Mouse (Mus musculus) heart, embryonic 13.5 days (tissue): ENCODE data around the gene Ddx41. TPM values are rescaled to one million over a fixed set of nuclear protein-coding genes. Genes with fewer than 3 reads are reported as not detected.

Experiments used
- ATAC-seq: fragments of 200-750 bp; cut with Nextera tagmentation; 2 replicates; pipeline ENCODE4 v1.8.0; 2017; ENCODE audit warnings: moderate TSS enrichment; ENCODE audit not compliant: insufficient number of reproducible peaks, low FRiP score, low TSS enrichment; ENCODE audit errors: extremely low read depth
- H3K27ac ChIP-seq: fragments of 300-500 bp; sonication (generic); replicated peaks from 2 replicates; pipeline ENCODE4 v1.5.1; 2015; ENCODE audit warnings: moderate library complexity, mild to moderate bottlenecking, inconsistent platforms
- H3K27me3 ChIP-seq: fragments of 300-500 bp; sonication (generic); replicated peaks from 2 replicates; pipeline ENCODE4 v1.6.1; 2015; ENCODE audit warnings: mild to moderate bottlenecking, inconsistent platforms
- H3K36me3 ChIP-seq: fragments of 300-500 bp; sonication (generic); 2 replicates; pipeline ENCODE4 v1.6.1; 2015; ENCODE audit warnings: mild to moderate bottlenecking, inconsistent platforms
- H3K4me1 ChIP-seq: fragments of 300-500 bp; sonication (generic); 2 replicates; pipeline ENCODE4 v1.6.1; 2015; ENCODE audit warnings: inconsistent platforms
- H3K4me2 ChIP-seq: fragments of 300-500 bp; sonication (generic); 2 replicates; pipeline ENCODE4 v1.6.1; 2015; ENCODE audit warnings: inconsistent platforms, mild to moderate bottlenecking, moderate library complexity
- H3K4me3 ChIP-seq: fragments of 300-500 bp; sonication (generic); 2 replicates; pipeline ENCODE4 v1.5.1; 2015; ENCODE audit warnings: moderate library complexity, mild to moderate bottlenecking, inconsistent platforms
- H3K9ac ChIP-seq: fragments of 300-500 bp; sonication (generic); 2 replicates; pipeline ENCODE4 v1.6.1; 2015; ENCODE audit warnings: inconsistent platforms, mild to moderate bottlenecking, moderate library complexity
- H3K9me3 ChIP-seq: fragments of 300-500 bp; sonication (generic); 2 replicates; pipeline ENCODE4 v1.6.1; 2016; ENCODE audit warnings: inconsistent platforms
- WGBS: fragments of 180-500 bp; shearing (Covaris S2); methylation state at CpG from one replicate; pipeline ENCODE4 v1.1.7; 2015; ENCODE audit warnings: mixed read lengths; 5-methylcytosine and 5-hydroxymethylcytosine counted together
- microRNA-seq: library from miRNA; unstranded; fragments of <30 nt; microRNA quantifications from one replicate; pipeline ENCODE4, GENCODE M21; 2016
- polyA plus RNA-seq: library from polyadenylated mRNA; unstranded; fragments of >200 nt; fragmentation: Nextera tagmentation; extraction: Ambion mirVana; gene quantifications from 2 replicates; pipeline ENCODE4 v1.2.1, GENCODE M21; 2015

The Ddx41 gene
- polyA plus RNA-seq, 1 experiment from 2014 or later: 30.6 TPM

DNA sequence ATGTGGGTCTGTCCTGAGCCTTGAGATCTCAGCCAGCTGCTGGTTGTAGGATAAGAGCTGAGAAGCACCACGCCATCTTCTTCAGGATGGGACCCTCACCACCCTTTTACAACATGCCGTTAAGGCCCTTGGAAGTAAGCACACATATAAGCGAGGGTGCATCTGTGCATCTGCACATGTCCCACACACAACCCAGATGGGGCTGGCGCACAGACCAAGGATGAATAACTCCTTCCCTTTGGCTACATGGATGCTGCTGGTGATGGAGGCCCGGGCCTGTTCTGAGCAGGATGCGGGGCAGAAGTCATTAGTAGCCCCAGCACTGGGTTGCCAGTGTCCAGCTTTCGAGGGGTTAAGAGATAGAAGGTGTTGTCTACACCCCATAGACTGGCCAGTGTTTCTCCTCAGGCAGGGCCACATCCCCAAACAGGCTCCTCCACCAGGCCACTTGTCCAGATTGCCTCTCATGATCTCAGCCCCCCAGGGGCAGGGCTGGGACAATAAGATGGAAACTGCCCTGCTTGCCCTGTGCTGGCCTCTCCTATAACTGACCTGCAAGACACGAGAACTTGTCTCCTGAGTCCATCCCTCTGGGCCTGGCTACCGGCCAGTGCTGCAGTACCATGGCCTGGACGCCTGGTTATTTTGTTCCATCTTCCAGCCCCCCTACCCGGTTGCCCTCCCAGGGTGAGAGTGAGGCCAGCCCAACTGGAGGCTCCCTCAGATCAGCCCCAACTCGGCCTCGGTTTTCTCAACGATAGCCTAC, 50.2 kb downstream of the Ddx41 start:
- Histone ChIP-seq H3K9ac (peak overlapping the region; percentile 97), H3K4me1 (peaks cover 60% of the 10 kb centered on the region), H3K27me3 (peaks cover 88% of the 10 kb centered on the region), H3K36me3 (peaks cover 13% of the 10 kb centered on the region), H3K9me3 (no peaks in the 10 kb centered on the region), H3K4me2 (peak overlapping the region; percentile 81), H3K4me3 (peak overlapping the region; percentile 70), H3K27ac (peak overlapping the region; percentile 70)
- no peak for ATAC-seq
- WGBS: 41% methylated on average over 14 of the region's 14 CpGs

DNA sequence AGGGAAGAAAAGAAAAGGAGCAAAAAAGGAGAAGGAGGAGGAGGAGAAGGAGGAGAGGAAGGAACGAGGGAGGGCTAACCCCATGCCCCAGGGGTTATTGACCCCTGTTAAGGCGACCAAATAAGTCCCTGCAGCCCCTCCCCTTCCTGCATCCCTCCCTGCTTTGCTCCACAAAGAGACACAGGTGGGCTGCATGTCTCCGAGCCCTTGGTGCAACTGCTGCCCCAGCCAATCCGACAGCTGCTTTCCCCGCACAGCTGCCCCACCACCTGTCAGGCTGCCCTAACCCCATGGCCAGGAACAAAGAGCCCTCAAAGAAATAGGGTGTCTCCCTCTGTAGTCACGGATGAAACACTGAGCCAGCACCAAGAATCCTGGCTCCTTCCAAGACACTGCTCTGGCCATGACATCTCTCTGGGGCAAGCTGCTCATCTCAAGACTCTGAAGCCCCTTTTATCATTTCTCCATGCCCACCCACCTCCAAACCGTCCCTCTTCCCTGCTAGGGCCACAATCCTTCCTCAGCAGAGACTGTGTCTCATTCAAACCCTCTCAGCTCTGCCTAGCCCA, 51.9 kb downstream of the Ddx41 start:
- H3K27ac ChIP-seq: no peak overlapping the region
- H3K27me3 ChIP-seq: peaks cover 92% of the 10 kb centered on the region
- 47% methylated on average over 7 of the region's 7 CpGs for WGBS
- H3K9ac ChIP-seq: no peak overlapping the region; the same call in 1 of the 2 replicates
- no peak overlapping the region for H3K4me3 ChIP-seq
- no peak for ATAC-seq
- peak overlapping the region; percentile 81 for H3K4me2 ChIP-seq
- peaks cover 60% of the 10 kb centered on the region for H3K4me1 ChIP-seq
- H3K9me3 ChIP-seq: no peaks in the 10 kb centered on the region
- H3K36me3 ChIP-seq: peaks cover 29% of the 10 kb centered on the region

DNA sequence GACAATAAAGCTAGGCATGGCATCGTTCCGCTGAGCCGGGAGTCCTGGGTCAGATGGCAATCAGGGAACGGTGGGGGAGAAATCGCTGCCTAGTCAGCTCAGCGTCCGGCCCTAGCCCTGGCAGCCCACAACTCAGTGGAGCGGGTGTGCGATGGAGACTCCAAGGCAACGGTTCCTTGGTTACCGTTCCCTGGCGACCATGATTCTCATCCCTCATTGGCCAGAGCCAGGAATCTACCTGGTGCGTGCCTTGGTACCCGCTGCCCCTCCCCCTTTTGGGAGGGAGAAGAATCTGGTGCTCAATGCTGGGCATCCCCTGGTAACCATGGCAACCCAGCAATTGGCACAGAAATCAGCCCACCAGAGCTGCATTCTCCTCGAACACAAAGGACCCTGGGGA, 52.9 kb downstream of the Ddx41 start:
- peak overlapping the region; percentile 45; the same call in 1 of the 2 replicates for H3K9ac ChIP-seq
- peaks cover 65% of the 10 kb centered on the region for H3K4me1 ChIP-seq
- WGBS: 48% methylated on average over 15 of the region's 15 CpGs
- peak overlapping the region; percentile 54 for H3K27ac ChIP-seq
- ATAC-seq: no peak
- H3K4me2 ChIP-seq: peak overlapping the region; percentile 22
- no peak overlapping the region for H3K4me3 ChIP-seq
- H3K9me3 ChIP-seq: no peaks in the 10 kb centered on the region
- H3K36me3 ChIP-seq: peaks cover 36% of the 10 kb centered on the region
- H3K27me3 ChIP-seq: peaks cover 92% of the 10 kb centered on the region

DNA sequence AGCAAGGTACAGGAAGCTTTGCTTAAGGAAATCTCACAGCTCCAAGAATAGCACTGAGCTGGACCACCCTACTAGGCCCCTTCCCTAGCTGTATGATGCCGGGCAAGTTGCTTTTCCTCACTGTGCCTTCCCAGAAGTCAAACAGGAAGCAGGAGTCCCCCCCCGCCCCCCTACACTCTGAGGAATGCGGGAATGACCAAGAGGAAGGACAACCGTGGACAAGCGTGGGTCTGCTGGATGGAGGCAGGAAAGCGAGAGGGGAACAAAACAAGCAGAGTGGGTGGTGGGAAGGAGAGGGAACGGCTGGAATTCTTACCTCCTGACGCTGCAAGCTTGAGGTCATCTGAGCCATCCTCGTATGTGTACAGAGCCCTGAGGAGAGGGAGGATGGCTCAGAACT, 53.4 kb downstream of the Ddx41 start:
- H3K9ac ChIP-seq: peak overlapping the region; percentile 50; the same call in 1 of the 2 replicates

DNA sequence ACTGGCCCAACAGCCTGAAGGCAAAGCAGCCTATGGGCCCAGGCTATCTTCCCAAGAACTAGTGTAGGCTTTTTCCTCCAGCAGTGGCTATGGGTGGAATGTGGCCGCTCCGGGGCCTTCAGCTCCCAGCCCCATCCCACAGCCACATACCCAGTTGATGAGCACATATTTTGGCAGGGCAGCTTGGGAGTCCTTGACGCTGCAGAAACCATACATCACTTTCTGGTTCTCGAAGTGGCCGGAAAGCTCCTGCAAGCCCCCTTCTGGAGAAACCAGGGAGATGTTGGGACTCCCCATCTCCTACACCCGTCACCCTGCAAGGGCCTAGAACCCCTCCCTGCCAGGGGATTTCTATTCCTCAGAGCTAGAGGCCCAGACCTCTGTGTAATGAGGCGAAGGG, 53.9 kb downstream of the Ddx41 start:
- peak overlapping the region; percentile 54 for H3K27ac ChIP-seq
- peak overlapping the region; percentile 2; the same call in 1 of the 2 replicates for H3K4me3 ChIP-seq
- no peaks in the 10 kb centered on the region for H3K9me3 ChIP-seq
- peaks cover 85% of the 10 kb centered on the region for H3K27me3 ChIP-seq
- H3K4me1 ChIP-seq: peaks cover 60% of the 10 kb centered on the region
- H3K36me3 ChIP-seq: peaks cover 39% of the 10 kb centered on the region
- H3K9ac ChIP-seq: peak overlapping the region; percentile 50; the same call in 1 of the 2 replicates
- no peak; the same call in 1 of the 2 replicates for ATAC-seq
- WGBS: 52% methylated on average over 7 of the region's 7 CpGs
- H3K4me2 ChIP-seq: peak overlapping the region; percentile 22; the same call in 1 of the 2 replicates

More for the DNA sequence above, 53.4 kb downstream of the Ddx41 start:
- Histone ChIP-seq H3K4me2 (peak overlapping the region; percentile 22), H3K27ac (peak overlapping the region; percentile 54), H3K4me1 (peaks cover 61% of the 10 kb centered on the region), H3K36me3 (peaks cover 36% of the 10 kb centered on the region), H3K27me3 (peaks cover 86% of the 10 kb centered on the region), H3K9me3 (no peaks in the 10 kb centered on the region), H3K4me3 (peak overlapping the region; percentile 2; the same call in 1 of the 2 replicates)
- ATAC-seq: no peak
- WGBS: 27% methylated on average over 9 of the region's 9 CpGs

Small RNAs within 50 kb of the gene (microRNA-seq; reads per million reads assigned to microRNA genes)
- 8.0 reads per million, percentile 23 among the genes with 10 or more reads in this experiment for gene Mir6945

Other genes with a start within 250 kb of the Ddx41 start
- gene Prelid1, start 216.2 kb downstream of the Ddx41 start, polyA plus RNA-seq: 355 and 381 TPM in 2 replicates
- 54.3 and 62.8 TPM in 2 replicates for gene Rab24, start 214.7 kb downstream of the Ddx41 start, polyA plus RNA-seq
- 21.1 and 22.1 TPM in 2 replicates for gene Mxd3, start 206.8 kb downstream of the Ddx41 start, polyA plus RNA-seq
- 73.5 and 81.7 TPM in 2 replicates for gene Lman2, start 173.9 kb downstream of the Ddx41 start, polyA plus RNA-seq
- 0.32 TPM in 2 replicates for gene Rgs14, start 166.9 kb downstream of the Ddx41 start, polyA plus RNA-seq
- gene Slc34a1, start 138.5 kb downstream of the Ddx41 start, polyA plus RNA-seq: not detected in 2 replicates
- not detected in 2 replicates for gene Pfn3, start 121.4 kb downstream of the Ddx41 start, polyA plus RNA-seq
- 0.28 and 2.2 TPM in 2 replicates for gene F12, start 109.9 kb downstream of the Ddx41 start, polyA plus RNA-seq
- gene Grk6, start 91.6 kb downstream of the Ddx41 start, polyA plus RNA-seq: 16.7 and 17.7 TPM in 2 replicates
- not detected in 2 replicates for gene Prr7, start 72.4 kb downstream of the Ddx41 start, polyA plus RNA-seq
- 83.8 and 84.9 TPM in 2 replicates for gene Dbn1, start 48.5 kb downstream of the Ddx41 start, polyA plus RNA-seq
- gene Pdlim7, start 23.0 kb downstream of the Ddx41 start, polyA plus RNA-seq: 402 and 437 TPM in 2 replicates
- gene Dok3, start 7.4 kb downstream of the Ddx41 start, polyA plus RNA-seq: 1.1 and 1.2 TPM in 2 replicates
- 19.9 and 23.7 TPM in 2 replicates for gene Fam193b, start 34.5 kb upstream of the Ddx41 start, polyA plus RNA-seq
- 102 and 121 TPM in 2 replicates for gene Tmed9, start 37.1 kb upstream of the Ddx41 start, polyA plus RNA-seq
- gene B4galt7, start 63.2 kb upstream of the Ddx41 start, polyA plus RNA-seq: 20.6 and 21.2 TPM in 2 replicates
- 30.9 and 36.8 TPM in 2 replicates for gene Caml, start 86.3 kb upstream of the Ddx41 start, polyA plus RNA-seq
- gene Ddx46, start 98.4 kb upstream of the Ddx41 start, polyA plus RNA-seq: 18.7 and 18.8 TPM in 2 replicates
- gene B230219D22Rik, start 156.5 kb upstream of the Ddx41 start, polyA plus RNA-seq: 51.5 and 53.4 TPM in 2 replicates
- gene Txndc15, start 178.0 kb upstream of the Ddx41 start, polyA plus RNA-seq: 57.1 and 66.6 TPM in 2 replicates
- 52.2 and 54.9 TPM in 2 replicates for gene Pcbd2, start 190.7 kb upstream of the Ddx41 start, polyA plus RNA-seq
- gene Catsper3, start 247.9 kb upstream of the Ddx41 start, polyA plus RNA-seq: 0.15 TPM in 2 replicates